Mouse (Mus musculus) cerebellum, adult 2 months (tissue): ENCODE data around the gene Ywhah.

Experiments used
- CTCF ChIP-seq: fragments of 200-500 bp; IDR thresholded peaks from 2 replicates; pipeline ENCODE4 v1.5.1; 2011; ENCODE audit warnings: low read depth, mild to moderate bottlenecking, control low read depth, low read length, moderate library complexity, borderline replicate concordance; ENCODE audit not compliant: insufficient read depth
- POLR2A ChIP-seq: fragments of 200-500 bp; IDR thresholded peaks from 2 replicates; pipeline ENCODE4 v1.6.1; 2011; ENCODE audit warnings: low read length, control low read depth, borderline replicate concordance; ENCODE audit not compliant: insufficient read depth

DNA sequence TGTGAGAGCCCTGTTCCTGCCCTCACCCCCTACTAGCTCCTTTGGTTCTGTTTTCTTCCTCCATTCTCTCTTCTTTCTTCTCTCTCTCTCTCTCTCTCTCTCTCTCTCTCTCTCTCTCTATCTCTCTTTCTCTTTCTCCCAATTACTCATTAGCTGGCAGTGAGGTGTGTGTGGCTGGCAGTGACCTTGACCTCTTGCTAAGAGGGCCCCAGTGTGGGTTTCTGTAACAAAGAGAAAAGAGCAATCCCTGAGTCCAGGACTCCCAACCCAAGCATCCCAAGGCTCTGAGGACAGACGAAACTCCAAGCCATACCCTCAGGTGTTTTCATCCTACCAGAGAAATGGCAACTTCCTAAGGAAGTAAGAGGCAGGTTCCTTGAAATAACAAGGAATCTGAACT is 4.5 kb upstream of the Ywhah start:
- TF ChIP-seq POLR2A (no peak), CTCF (no peak)
